Mouse (Mus musculus) heart, adult 11 months (tissue): ENCODE measurements around the gene Zfp831.

Experiments used
- DNase-seq: peaks from one replicate; pipeline ENCODE4 v3.0.0; 2022

Gene Zfp831

GRCm38 (mm10) chr2:174747182-174747581 is 103.8 kb downstream of the Zfp831 start:
- DNase-seq: no peak

GRCm38 (mm10) chr2:174748381-174748780 is 105.0 kb downstream of the Zfp831 start:
- no peak for DNase-seq

GRCm38 (mm10) chr2:174753197-174753596 is 109.9 kb downstream of the Zfp831 start:
- DNase-seq: no peak

- DNase-seq: no peak
Measured at GRCm38 (mm10) chr2:174754231-174754630, 110.9 kb downstream of the Zfp831 start.

GRCm38 (mm10) chr2:174759189-174759588 is 115.9 kb downstream of the Zfp831 start:
- no peak for DNase-seq
